Mouse (Mus musculus) kidney, adult 2 months (tissue): ENCODE data around the gene Impdh2.

Experiments used
- CTCF ChIP-seq: fragments of 200-500 bp; conservative IDR thresholded peaks from 2 replicates; pipeline ENCODE4 v1.5.1; 2011; ENCODE audit warnings: low read depth, mild to moderate bottlenecking, control low read depth, low read length, moderate library complexity, mixed read lengths; ENCODE audit not compliant: insufficient read depth, insufficient read length
- POLR2A ChIP-seq: fragments of 200-500 bp; IDR thresholded peaks from one replicate; pipeline ENCODE4 v1.6.1; 2011; ENCODE audit warnings: low read depth, low read length, control low read depth

GRCm38 (mm10) chr9:108608889-108609288 is 48.8 kb downstream of the Impdh2 start:
- TF ChIP-seq POLR2A (no peak), CTCF (no peak)
